Mouse (Mus musculus): Measurements from ENCODE around the gene Plcb1.
"Not testable (repeated sequence)": the region's sequence is repeated elsewhere in the genome, so short reads cannot be mapped to it uniquely, and the experiment has no call there.

Gene Plcb1

DNA sequence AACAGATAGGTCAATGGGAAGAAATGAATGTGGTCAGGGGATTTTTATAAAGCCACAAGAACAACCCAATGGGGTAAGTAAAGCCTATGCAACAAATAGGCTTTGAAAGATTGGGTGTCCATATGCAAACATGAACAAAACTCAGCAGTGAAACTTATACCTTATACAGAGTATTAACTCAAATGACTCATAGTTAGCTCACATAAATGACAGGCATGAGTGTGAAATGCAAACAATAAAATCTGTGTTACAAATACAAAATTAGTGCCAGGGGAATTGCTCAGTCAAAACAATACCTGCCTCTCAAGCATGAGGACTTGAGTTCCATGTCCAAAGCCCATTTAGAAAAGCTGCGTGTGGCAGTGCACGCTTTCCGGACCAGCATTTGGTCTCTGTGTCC is 182.5 kb downstream of the Plcb1 start:
- no peak for DNase-seq (ENCODE audit: low spot score in 2 of 2)

- DNase-seq (ENCODE audit: low spot score in 2 of 2): no peak
Measured at GRCm38 (mm10) chr2:134972376-134972775, 186.5 kb downstream of the Plcb1 start.

DNA sequence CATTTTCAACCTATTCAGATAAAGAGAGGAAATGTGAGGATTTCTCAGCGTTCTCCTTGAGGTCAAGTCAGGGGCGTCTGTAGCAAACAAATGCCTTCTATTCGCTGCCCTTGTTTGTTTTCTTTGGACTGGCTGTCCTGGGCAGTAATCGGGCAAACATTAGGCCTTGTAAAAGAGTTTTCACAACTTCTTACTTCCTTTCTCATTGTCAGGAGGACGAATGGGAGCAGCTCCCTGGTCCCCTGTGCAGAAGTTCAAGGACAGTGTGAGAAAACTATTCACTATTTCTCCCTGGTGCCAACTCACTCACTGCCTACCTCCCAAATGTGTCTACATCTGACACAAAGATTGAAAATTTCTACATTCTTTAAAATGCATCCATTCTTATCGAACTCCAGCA is 188.8 kb downstream of the Plcb1 start:
- no peak for DNase-seq (ENCODE audit: low spot score in 2 of 2)

DNA sequence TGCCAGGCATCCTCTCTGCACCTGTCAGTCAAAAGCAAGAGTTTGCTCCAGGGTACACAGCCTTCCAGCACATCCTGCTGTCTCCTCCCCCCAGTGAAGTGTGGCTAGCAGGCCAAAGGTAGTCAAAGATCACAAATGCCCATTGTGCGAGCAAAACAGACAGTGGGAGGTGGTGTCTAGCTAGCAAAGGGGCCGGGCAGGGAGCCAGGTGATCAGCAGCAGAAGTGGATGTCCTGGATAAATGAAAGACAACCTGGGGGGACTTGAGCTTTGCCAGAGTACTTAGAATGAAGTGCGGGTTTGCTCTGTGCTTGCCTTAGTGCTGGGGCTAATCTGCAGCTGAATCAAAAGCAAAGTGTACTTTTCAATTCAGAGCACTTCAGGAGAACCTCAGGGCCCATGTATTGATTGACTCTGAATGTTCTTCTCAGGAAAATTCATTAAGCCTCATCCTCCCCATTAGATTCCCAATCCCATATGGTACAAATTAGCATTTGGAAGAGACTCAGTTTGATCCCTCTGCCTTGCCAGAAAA is 191.0 kb downstream of the Plcb1 start:
- no peak for DNase-seq (ENCODE audit: low spot score in 2 of 2)

GRCm38 (mm10) chr2:134977641-134978040 is 191.8 kb downstream of the Plcb1 start:
- DNase-seq (ENCODE audit: low spot score in 2 of 2): no peak

GRCm38 (mm10) chr2:134981394-134981793 is 195.5 kb downstream of the Plcb1 start:
- DNase-seq (ENCODE audit: low spot score in 2 of 2): no peak

DNA sequence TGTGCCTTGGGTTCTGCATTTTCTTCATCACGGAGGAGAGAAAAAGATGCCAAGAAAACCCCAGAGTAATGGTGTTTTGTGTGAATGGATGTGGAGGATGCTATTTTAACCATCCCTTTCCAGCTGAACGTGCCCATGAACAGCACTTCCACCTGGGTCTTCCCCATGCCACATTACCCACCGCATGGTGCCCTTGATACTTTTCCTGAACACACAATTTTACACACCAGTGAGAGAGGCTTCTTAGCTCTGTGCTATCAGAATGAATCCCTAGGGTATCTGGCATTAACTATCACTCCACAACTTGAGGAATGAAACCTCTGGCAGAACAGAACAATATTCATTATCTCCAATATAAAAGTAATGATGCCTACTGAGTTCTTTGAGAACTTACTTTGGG is 199.0 kb downstream of the Plcb1 start:
- no peak for DNase-seq (ENCODE audit: low spot score in 2 of 2)

- no peak for DNase-seq (ENCODE audit: low spot score in 2 of 2)
Measured at GRCm38 (mm10) chr2:134987978-134988377, 202.1 kb downstream of the Plcb1 start.

DNA sequence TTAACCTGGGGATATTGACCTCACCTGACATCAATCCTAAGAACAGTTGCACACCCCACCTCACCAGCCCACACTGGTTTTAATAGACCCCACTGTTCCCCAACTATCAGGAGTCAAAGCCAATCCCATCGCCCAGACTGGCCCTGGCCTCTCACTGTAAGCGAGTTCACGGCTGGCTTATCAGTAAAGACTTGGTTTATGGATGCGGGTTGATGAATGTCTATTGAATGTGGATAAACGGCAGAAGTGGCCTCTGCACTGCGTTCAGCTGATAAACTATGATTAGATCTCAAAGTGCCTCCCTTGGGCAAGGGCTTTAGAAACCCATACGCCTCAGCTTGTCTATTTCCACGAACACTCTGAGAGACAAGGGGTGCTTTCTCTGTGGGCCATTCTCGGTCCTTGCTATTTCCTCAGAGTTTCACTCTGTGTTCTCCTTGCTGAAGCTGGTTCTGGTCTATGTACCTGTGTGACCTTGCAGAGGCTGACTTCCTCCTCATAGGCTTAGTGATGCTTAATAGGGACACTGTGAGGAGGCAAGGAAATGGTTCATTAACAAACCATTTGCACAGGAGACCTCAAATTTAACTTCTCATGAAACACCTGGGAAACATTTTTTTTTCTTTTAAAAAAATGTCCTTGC is 203.9 kb downstream of the Plcb1 start:
- no peak for DNase-seq (ENCODE audit: low spot score in 2 of 2)

GRCm38 (mm10) chr2:135007134-135007533 is 221.3 kb downstream of the Plcb1 start:
- no peak for DNase-seq (ENCODE audit: low spot score in 2 of 2)

GRCm38 (mm10) chr2:135007885-135008284 is 222.0 kb downstream of the Plcb1 start:
- DNase-seq (ENCODE audit: low spot score in 2 of 2): not testable (repeated sequence)

- DNase-seq (ENCODE audit: low spot score in 2 of 2): no peak
Measured at GRCm38 (mm10) chr2:135010371-135010770, 224.5 kb downstream of the Plcb1 start.

DNA sequence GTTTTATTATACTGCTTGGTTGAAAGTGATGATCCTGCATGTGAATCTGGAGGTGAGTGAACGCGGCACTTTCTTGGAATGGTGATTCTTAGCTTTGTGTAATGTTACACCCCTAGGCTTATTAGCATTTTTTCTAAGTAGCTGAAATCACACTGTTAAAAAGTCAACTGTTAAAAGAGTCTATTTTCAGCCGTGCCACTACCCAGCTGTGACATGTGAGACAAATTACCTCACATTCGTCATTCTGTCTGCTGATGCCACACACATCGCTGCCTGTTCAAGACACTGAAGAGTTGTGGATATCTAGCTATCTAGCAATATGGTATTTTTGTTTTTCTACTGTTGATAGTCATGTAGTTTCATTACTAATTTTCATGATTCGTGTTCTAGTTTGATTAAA is 229.6 kb downstream of the Plcb1 start:
- DNase-seq (ENCODE audit: low spot score in 2 of 2): no peak

DNA sequence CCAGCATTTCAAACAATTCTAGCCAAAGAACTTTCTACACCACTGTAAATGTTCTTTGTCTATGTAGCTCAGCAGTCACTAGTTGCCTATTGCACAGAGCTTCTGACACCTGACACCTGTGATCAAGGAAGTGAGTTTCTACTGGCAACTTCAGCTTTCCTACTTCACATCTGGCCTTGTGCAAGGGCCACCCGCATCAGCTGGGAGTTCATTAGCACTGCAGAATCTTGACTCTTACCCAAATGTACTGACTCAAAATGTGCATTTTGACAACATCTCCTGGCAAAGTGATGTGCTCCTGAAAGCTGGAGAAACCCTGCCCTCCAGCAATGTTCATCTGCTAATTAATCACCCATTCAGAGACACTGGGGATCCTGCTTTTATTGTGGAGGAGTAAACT is 232.4 kb downstream of the Plcb1 start:
- no peak for DNase-seq (ENCODE audit: low spot score in 2 of 2)

- no peak for DNase-seq (ENCODE audit: low spot score in 2 of 2)
Measured at GRCm38 (mm10) chr2:135018708-135019107, 232.8 kb downstream of the Plcb1 start.

DNA sequence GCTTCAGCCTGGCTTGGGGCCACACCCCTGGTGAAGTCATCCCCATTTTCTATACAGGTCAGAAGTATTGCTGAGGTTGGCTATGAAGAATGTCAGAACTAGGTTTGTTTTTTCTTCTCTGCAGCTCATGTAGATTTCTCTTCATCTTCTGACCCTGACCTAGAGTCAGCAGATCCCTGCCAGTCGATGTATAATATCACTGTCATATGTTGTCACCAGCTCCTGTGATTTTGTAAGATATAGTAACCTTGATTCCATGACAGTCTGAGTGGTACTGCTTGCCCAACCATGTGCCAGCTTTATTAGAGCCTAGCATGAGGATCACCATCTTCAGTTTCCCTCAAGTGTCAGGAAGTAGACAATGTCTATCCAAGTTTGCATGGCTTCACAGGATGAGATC is 233.7 kb downstream of the Plcb1 start:
- DNase-seq (ENCODE audit: low spot score in 2 of 2): no peak

DNA sequence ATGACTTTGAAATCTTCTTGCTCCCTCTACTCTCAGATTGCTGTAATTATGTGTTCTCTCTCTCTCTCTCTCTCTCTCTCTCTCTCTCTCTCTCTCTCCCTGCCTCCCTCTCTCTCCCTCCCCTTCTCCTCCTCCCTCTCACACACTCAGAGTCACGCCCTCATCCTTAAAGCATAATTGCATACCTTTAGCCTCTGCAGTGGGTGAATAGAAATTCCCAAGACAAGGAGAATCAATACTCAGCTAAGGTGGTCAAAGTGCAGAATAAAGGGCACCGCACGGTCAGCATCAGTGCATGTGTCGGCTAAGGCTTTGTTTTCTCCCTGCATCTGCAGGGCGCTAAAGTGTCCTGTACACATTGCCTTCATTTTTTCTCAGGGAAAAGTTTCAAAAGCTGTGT is 243.4 kb downstream of the Plcb1 start:
- DNase-seq (ENCODE audit: low spot score in 2 of 2): no peak

DNA sequence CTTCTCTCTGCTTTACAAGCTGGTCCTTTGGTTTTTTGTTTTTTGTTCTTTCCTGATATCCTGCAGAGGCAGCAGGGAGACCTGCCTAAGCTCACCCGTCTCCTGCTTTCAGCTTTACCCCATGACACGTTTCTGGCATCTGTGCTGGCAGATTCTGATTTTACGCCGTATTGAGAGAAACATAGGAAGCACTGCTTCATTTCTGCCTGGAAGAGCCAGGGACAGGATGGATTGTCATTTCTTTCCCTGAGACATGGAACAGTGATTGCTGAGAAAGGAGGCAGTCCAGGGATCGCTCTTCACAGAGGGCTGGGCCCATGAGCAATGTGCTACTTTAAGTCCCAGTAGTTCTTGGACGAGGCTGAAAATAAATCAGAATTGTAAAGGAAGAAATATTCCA is 243.8 kb downstream of the Plcb1 start:
- DNase-seq (ENCODE audit: low spot score in 2 of 2): no peak

DNA sequence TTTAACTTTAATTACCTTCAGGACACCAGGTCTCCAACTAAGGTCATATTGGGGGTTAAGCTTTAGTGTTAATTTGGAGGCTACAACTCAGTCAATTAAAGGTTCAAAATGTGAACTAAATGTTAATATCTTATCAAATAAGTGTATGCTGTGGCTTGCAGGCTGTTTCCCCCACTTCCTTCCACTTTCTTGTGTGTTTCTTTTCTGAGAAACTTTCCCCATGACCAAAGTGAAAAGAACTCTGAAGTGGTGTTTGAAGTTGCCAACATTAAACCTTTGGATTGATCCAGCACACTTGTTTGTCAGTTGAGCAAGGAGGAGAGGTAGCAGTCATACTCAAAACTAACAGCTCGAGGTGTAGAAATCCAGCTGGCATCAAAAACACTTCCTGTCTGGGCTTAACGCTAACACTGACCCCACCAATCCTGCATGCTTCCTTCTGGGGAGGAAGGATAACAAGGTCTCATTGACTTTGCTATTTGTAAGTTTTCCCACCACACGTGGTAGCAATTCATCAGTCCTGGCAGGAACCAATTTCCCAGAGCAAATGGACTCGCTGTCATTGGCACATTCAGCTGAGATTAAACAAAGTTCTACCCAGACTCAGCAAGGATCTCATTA is 249.9 kb downstream of the Plcb1 start:
- no peak for DNase-seq (ENCODE audit: low spot score in 2 of 2)

- no peak for DNase-seq (ENCODE audit: low spot score in 2 of 2)
Measured at GRCm38 (mm10) chr2:135048791-135049190, 262.9 kb downstream of the Plcb1 start.

GRCm38 (mm10) chr2:135049283-135049682 is 263.4 kb downstream of the Plcb1 start:
- no peak for DNase-seq (ENCODE audit: low spot score in 2 of 2)

DNA sequence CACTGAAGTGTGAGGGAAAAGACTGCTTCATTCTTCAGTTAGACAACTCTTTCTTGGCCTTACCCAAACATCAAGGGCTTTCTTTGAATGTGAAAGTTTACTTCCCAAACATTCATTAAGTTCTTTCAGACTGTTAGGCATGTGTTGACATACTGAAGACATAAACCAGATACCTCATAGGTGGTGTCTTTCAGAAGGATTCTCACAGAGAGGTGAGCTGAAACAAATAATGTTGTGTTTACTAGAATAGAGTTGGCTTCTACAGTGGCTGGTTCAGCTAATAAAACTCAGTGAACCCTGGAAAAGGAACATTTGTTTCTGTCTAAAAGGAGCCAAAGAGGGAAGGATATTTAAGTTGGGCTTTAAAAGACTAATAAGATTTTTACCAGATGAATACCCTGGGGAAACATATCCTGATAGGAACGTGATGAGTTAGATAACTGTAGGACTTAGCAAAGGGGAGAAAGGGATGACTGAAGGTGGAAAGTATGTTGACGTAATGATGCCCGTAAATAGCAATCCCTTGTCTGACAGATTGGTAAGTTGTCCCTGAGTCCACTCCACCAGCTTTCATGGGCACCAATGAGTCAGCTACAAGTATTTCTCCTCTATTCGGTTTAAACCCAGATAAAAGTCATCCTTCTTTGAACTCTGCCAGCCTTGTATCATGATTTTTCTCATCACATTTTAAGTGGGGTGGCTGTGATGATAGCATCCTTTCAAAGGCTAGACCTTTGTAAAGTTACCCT is 265.8 kb downstream of the Plcb1 start:
- DNase-seq (ENCODE audit: low spot score in 2 of 2): no peak

- DNase-seq (ENCODE audit: low spot score in 2 of 2): no peak
Measured at GRCm38 (mm10) chr2:135053391-135053790, 267.5 kb downstream of the Plcb1 start.
